Mouse (Mus musculus) erythroblast, adult 5-6 weeks (primary cell): ENCODE results near the gene Tmem231. TPM values are rescaled to one million over a fixed set of nuclear protein-coding genes. Genes with fewer than 3 reads are reported as not detected.

Experiments
- ATAC-seq: replicated peaks from 2 replicates; pipeline ENCODE4 v1.8.0; 2016; ENCODE audit warnings: moderate number of reproducible peaks, mild to moderate bottlenecking, moderate TSS enrichment, inconsistent platforms; ENCODE audit not compliant: poor library complexity, low FRiP score, severe bottlenecking
- total RNA-seq, 2 experiments: library from RNA; stranded (forward) in 1 of 2; stranded (reverse) in 1 of 2; fragments of 150-400 nt in 1 of 2; fragments of 200-764, 138-1000 nt in 1 of 2; gene quantifications; 2 replicates each; pipeline versions ENCODE4 v1.2.3 to v1.2.4; 2015 to 2017; ENCODE audit warnings: low replicate concordance in 2 of 2

The Tmem231 gene
- total RNA-seq, 2 experiments from 2014 or later: 4.7 TPM; not detected in 1

DNA sequence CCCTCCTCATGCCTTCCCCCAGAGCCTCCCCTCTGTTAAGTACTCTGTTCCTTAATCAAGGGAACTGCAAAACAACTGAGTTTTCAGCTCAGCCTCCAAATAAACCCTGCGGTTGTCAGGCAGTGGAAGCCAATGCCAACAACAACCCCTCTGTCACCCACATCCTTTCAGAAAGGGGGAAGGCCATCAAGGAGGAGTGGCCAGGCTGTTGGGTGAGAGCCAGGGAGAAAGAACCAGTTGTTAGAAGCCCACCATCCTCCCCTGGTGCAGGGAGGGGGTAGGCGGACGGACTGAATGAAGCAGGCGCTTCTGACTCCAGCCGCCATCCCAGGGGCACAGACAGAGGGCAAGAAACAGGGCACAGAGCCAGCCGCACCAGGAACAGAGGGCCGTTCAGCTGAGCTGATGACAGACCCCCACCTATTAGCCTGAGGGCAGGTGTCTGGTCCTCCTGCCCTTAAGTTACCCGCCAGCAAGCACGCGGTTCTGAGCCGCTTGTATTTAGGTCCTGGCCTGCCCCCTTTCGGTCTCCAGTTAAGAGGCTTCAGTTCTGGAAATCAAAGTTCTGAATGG, 20.7 kb downstream of the Tmem231 start:
- ATAC-seq: no peak

- ATAC-seq: no peak
These were observed 22.1 kb downstream of the Tmem231 start for GRCm38 (mm10) chr8:111911572-111911971.

- ATAC-seq: no peak
These were observed 23.8 kb downstream of the Tmem231 start, which contains the start of gene Chst5 for GRCm38 (mm10) chr8:111909621-111910450. TSS of gene Chst5 (minus strand) at chr8:111910447.

DNA sequence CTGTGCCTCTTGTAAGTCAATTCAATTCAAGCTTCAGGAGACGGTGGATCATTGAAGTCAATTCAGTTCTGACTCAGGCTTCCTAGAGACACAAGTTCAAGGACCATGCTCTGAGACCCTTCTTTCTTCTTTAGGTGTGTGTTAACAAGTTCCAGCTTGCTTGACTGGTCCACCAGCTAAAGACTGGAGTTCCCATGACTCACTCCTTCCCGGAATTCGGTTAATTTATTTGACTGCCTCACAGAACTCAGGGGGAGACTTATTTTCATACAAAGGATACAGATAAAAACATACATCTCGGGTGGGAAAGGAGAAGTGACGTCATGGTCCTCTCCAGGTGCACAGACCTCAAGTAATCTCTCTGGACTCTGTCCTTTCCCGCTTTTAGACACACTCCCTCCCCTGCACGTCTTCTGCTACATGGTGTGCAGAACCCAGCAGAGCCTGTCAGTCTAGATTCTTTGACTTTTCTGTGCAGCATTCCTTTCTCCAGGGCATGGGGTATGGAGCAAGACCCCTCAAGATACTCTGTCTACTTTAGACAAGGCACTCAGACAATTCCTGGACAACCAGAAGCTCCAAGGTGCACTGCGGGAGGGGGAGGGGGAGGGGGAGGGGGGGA, 28.1 kb downstream of the Tmem231 start:
- no peak for ATAC-seq

DNA sequence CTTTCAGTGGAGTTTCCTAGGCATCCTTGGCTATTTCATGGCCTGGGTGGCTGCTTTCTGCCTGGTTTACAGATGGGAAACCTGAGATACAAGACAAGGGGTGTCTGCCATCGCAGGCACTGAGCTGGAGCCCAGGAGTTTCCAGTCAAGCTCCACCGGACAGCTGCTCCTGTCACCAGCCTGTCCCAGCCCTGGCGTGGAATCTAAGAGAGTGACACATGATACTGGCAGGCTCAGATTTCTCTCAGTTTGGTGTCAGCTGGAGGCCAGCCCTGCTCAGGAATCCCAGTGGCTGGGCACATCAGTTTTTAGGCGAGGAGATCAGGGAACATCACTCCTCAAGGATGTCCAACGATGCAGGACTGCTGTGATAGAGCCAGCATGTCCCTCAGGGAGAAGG, 31.6 kb downstream of the Tmem231 start:
- ATAC-seq: no peak

GRCm38 (mm10) chr8:111898586-111898985, 35.1 kb downstream of the Tmem231 start:
- ATAC-seq: no peak

GRCm38 (mm10) chr8:111894955-111895354, 38.7 kb downstream of the Tmem231 start:
- peak; percentile 75 for ATAC-seq

DNA sequence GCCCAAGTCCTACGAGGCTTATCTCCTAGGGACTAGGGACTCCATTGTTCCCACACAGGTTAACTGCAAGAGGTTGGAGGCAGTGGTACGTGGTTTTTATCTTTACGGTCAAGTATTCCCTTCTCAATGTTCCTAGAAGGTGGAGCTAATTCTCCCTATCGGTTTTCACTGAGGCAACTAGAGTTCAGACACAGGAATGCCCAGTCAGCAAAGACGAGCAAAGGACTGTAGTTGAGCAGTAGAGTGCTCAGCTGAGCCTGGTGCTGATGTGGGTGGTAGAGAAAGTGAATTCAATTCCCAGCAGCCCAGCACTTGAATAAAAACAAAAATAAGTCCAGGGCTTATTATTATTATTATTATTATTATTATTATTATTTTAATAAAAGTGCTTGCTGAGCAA, 41.1 kb downstream of the Tmem231 start:
- no peak for ATAC-seq

GRCm38 (mm10) chr8:111891983-111892382, 41.7 kb downstream of the Tmem231 start:
- ATAC-seq: no peak

GRCm38 (mm10) chr8:111890911-111891303, 42.8 kb downstream of the Tmem231 start:
- no peak for ATAC-seq

- ATAC-seq: no peak
These were observed 43.5 kb downstream of the Tmem231 start for GRCm38 (mm10) chr8:111889931-111890910.

DNA sequence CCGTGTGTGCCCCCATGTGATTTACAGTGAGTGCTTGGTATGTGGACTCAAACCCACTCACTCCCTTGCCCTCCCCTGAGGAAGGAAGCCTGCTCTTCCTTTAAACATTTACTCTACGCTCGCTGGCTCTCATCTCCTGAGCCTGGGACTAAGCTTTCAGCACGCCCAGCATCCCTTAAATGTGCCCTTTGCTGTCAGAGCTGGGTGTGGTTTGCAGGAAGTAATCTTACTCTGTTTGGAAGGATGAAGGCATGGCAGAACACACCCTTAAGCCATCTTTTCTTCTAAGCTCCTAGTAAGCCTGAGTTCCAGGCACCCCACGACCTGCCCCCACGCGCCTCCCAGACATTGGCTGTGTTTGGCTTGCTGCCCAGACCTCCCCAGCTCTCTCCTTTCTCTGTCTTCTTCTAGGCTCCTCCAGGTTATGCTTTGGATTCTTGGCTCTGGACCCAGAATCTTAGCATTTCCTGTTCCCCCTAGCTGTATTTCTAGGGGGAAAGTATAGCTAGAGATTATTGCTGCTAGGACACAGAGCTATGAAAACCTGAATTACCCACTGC, 45.5 kb downstream of the Tmem231 start:
- no peak for ATAC-seq

DNA sequence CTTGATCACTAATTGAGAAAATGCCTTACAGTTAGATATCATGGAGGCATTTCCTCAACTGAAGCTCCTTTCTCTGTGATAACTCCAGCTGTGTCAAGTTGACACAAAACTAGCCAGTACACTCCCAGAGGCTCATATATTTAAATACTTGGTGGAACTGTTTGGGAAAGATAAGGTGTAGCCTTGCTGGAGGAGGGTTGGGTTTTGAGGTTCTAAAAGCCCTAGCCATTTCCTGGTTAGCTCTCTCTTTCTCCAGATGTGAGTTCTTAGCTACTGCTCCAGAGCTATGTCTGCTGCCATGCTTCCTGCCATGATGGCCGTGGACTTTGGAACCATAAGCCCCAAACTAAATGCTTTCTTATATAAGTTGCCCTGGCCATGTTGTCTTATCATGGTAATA, 46.2 kb downstream of the Tmem231 start:
- no peak for ATAC-seq

DNA sequence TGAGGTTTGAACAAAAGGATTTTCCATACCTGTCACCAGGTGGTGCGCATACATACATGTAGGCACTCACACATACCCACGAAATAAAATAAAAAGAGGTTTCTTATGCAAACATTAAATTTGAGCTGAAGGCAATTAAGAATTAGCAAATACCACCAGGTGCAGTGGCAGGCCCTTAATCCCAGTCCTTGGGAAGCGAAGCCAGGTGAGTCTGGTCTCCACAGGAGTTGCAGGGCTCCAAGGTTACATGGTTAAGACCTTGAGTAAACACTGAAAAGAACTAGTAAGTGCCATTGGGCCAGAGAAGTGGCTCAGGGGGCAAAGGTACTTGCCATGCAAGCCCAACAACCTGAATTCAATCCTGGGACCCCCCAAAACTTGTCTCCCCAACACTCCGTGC, 50.1 kb downstream of the Tmem231 start:
- ATAC-seq: no peak

GRCm38 (mm10) chr8:111881591-111881990, 52.1 kb downstream of the Tmem231 start:
- peak; percentile 71 for ATAC-seq

DNA sequence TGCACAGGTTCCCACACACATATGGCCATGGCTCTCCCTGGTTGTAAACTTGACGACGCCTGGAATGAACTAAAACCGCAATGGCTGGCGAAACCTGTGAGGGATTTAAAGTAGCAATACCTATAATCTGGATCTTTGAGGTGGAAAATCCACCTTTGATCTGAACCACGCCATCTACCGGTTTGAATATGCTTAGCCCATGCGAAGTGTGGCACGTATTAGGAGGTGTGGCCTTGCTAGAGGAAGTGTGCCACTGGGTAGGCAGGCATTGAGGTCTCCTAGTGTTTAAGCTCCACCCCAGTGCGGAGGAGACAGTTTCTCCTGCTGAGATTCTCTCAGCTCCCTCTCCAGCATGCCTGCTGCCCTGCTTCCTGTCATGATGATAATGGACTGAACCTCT, 56.0 kb downstream of the Tmem231 start:
- ATAC-seq: no peak

GRCm38 (mm10) chr8:111876355-111876948, 57.2 kb downstream of the Tmem231 start, which contains the start of gene Tmem170:
TSS of gene Tmem170 (minus strand) at chr8:111876750.
- peak; percentile 98 for ATAC-seq

GRCm38 (mm10) chr8:111875758-111876157, 57.9 kb downstream of the Tmem231 start:
- ATAC-seq: no peak; the same call in 1 of the 2 replicates

- ATAC-seq: no peak
These were observed 62.4 kb downstream of the Tmem231 start for GRCm38 (mm10) chr8:111871278-111871677.
